Mouse (Mus musculus) neural tube, embryonic 15.5 days (tissue): ENCODE measurements at regions not wholly inside any gene's neighbourhood (a gene's known extent, or its start where the extent isn't known, plus 50 kb on each side); places are given as distances from the start of the nearest gene placed in this dataset.

ENCODE experiments used
- ATAC-seq: fragments of 200-750 bp; cut with Nextera tagmentation; 2 replicates; pipeline ENCODE4 v1.8.0; 2017; ENCODE audit warnings: mild to moderate bottlenecking, moderate TSS enrichment, moderate library complexity; ENCODE audit not compliant: low FRiP score
- H3K27ac ChIP-seq: fragments of 300-500 bp; sonication (generic); replicated peaks from 2 replicates; pipeline ENCODE4 v1.5.1; 2015; ENCODE audit warnings: mild to moderate bottlenecking, inconsistent platforms
- H3K27me3 ChIP-seq: fragments of 300-500 bp; sonication (generic); replicated peaks from 2 replicates; pipeline ENCODE4 v1.6.1; 2015; ENCODE audit warnings: inconsistent platforms
- H3K36me3 ChIP-seq: fragments of 300-500 bp; sonication (generic); 2 replicates; pipeline ENCODE4 v1.6.1; 2015; ENCODE audit warnings: inconsistent platforms
- H3K4me1 ChIP-seq: fragments of 300-500 bp; sonication (generic); 2 replicates; pipeline ENCODE4 v1.6.1; 2015; ENCODE audit warnings: inconsistent platforms
- H3K4me2 ChIP-seq: fragments of 300-500 bp; sonication (generic); 2 replicates; pipeline ENCODE4 v1.6.1; 2015; ENCODE audit warnings: inconsistent platforms, mild to moderate bottlenecking, moderate library complexity
- H3K4me3 ChIP-seq: fragments of 300-500 bp; sonication (generic); replicated peaks from 2 replicates; pipeline ENCODE4 v1.5.1; 2015; ENCODE audit warnings: mild to moderate bottlenecking, inconsistent platforms
- H3K9ac ChIP-seq: fragments of 300-500 bp; sonication (generic); replicated peaks from 2 replicates; pipeline ENCODE4 v1.6.1; 2015; ENCODE audit warnings: mild to moderate bottlenecking, inconsistent platforms
- H3K9me3 ChIP-seq: fragments of 300-500 bp; sonication (generic); replicated peaks from 2 replicates; pipeline ENCODE4 v1.6.1; 2016; ENCODE audit warnings: inconsistent platforms
- WGBS: fragments of 180-500 bp; shearing (Covaris S2); methylation state at CpG from one replicate; pipeline ENCODE4 v1.1.7; 2015; ENCODE audit warnings: mixed read lengths; 5-methylcytosine and 5-hydroxymethylcytosine counted together

DNA sequence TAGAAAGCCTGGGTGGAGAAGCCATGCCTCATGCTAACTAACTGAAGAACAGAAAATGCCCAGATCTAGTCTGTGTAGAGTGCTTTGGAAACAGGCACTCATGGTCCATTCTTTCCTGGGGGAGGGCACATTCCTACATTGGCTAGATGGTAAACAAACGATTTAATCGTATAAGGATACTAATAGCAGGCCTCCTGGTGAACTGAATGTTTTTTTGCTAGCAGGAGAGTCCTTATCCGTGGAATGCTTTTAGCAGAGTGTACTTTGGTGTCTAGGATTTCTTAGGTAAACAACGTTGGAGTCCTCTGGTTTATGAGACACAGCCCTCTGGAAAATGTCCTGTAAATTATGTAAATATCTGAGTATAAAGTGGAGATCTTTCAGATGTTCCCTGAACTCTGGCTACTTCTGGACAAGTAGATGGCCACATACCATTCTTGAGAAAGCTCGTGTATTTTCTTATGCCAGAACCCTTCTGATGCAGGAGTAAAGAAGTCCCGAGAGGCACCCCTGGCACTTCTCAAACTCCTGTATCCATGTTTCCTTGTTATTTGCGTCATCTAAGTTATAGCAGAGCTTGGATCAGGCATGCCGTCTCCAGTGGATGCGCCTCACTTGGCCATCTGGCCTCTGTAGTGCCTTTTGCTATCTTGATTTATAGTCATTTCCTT is 216.6 kb upstream of the Kif2a start:
- 80% methylated on average over 9 of the region's 9 CpGs for WGBS
- H3K27me3 ChIP-seq: no peaks in the 10 kb centered on the region
- no peak overlapping the region for H3K9ac ChIP-seq
- no peaks in the 10 kb centered on the region for H3K36me3 ChIP-seq
- no peak overlapping the region for H3K4me3 ChIP-seq
- H3K4me1 ChIP-seq: no peaks in the 10 kb centered on the region
- no peaks in the 10 kb centered on the region for H3K9me3 ChIP-seq
- ATAC-seq: no peak
- H3K27ac ChIP-seq: no peak overlapping the region
- H3K4me2 ChIP-seq: no peak overlapping the region

DNA sequence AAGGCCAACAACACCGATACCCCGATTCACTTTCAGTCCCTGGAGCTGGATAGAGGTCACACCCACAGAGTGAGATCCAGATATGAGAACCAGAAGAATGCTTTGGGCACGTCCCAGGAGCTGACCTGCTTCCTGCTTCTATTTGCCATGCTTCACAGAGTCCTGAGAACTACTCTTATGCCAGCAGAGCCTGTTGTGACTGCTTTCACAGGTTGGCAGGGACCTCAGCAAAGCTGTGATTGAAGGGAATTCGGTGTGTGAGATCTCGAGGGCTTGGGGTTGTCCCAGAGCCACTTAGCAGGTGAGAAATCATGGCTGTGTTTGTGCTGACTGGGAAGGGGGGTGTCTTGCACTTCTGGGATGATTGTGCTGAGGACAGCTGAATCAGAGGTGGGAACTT is 197.5 kb upstream of the Kif2a start:
- Histone ChIP-seq H3K4me1 (no peaks in the 10 kb centered on the region), H3K27me3 (no peaks in the 10 kb centered on the region), H3K9ac (no peak overlapping the region), H3K4me3 (no peak overlapping the region), H3K4me2 (no peak overlapping the region), H3K36me3 (no peaks in the 10 kb centered on the region), H3K27ac (no peak overlapping the region), H3K9me3 (no peaks in the 10 kb centered on the region)
- WGBS: 79% methylated on average over 5 of the region's 5 CpGs
- ATAC-seq: no peak

DNA sequence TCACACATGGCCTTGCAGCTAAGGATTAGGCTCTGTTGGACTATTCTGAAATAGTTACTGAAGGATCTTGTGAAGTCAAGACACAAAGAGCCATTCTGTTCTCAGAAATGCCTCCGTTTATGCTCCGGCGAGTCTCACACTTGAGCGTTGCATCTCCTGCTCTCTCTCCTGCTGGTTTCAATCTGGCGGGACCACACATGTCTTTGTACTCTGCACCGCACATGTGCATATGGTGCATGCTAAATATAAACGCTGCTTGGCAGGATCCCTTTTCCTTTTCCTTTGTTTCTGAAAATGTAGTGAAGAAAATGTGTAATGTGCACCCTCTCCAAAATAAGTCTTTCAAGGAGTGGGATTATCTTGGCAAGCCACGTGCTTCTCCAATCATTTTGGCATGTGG is 196.4 kb upstream of the Kif2a start:
- 64% methylated on average over 8 of the region's 8 CpGs for WGBS
- no peak overlapping the region for H3K27ac ChIP-seq
- no peaks in the 10 kb centered on the region for H3K4me1 ChIP-seq
- no peak overlapping the region for H3K9ac ChIP-seq
- no peak for ATAC-seq
- no peak overlapping the region for H3K4me2 ChIP-seq
- H3K9me3 ChIP-seq: no peaks in the 10 kb centered on the region
- no peaks in the 10 kb centered on the region for H3K36me3 ChIP-seq
- H3K27me3 ChIP-seq: no peaks in the 10 kb centered on the region
- H3K4me3 ChIP-seq: no peak overlapping the region

DNA sequence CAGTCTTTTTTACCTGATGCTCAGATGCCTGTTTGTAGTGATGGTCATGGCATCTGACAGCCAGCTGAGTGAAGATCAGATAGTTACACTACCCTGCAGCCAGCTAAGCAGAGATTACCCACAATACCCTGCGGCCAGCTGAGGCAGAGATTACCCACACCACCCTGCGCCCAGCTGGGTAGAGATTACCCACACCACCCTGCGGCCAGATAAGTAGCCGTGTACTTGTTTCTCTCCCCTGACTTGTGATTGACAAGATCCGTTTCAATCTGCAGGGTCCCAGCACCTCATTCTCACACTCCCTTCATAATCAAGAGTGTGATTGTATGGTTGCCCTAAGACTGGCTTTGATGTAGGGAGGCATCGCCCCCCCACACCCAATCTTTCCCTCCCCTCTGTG is 195.9 kb upstream of the Kif2a start:
- Histone ChIP-seq H3K27me3 (no peaks in the 10 kb centered on the region), H3K27ac (no peak overlapping the region), H3K4me3 (no peak overlapping the region), H3K36me3 (no peaks in the 10 kb centered on the region), H3K9ac (no peak overlapping the region), H3K4me2 (no peak overlapping the region), H3K9me3 (no peaks in the 10 kb centered on the region), H3K4me1 (no peaks in the 10 kb centered on the region)
- 87% methylated on average over 6 of the region's 6 CpGs for WGBS
- ATAC-seq: no peak

DNA sequence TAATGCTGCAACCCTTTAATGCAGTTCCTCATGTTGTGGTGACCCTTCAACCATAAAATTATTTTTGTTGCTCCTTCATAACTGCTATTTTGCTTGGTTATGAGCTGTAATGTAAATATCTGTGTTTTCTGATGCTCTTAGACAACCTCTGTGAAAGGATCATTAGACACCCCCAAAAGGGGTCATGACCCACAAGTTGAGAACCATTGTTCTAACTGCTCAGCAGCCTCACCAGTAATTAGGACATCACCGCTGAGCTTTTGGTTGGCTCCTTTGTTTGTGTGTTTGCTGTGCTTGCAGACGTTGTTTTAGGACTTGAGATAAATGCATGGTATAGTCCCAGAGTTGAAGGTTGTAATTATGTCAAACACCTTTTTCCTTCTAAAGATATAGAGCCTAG is 191.4 kb upstream of the Kif2a start:
- no peak overlapping the region for H3K4me2 ChIP-seq
- no peaks in the 10 kb centered on the region for H3K36me3 ChIP-seq
- 17% methylated on average over 2 of the region's 2 CpGs for WGBS
- H3K4me3 ChIP-seq: no peak overlapping the region
- no peak overlapping the region for H3K9ac ChIP-seq
- H3K27me3 ChIP-seq: 0 out of 2 replicates have a peak, but pooled peaks cover 4% of the 10 kb centered on the region
- H3K9me3 ChIP-seq: no peaks in the 10 kb centered on the region
- no peaks in the 10 kb centered on the region for H3K4me1 ChIP-seq
- no peak overlapping the region for H3K27ac ChIP-seq
- ATAC-seq: no peak

DNA sequence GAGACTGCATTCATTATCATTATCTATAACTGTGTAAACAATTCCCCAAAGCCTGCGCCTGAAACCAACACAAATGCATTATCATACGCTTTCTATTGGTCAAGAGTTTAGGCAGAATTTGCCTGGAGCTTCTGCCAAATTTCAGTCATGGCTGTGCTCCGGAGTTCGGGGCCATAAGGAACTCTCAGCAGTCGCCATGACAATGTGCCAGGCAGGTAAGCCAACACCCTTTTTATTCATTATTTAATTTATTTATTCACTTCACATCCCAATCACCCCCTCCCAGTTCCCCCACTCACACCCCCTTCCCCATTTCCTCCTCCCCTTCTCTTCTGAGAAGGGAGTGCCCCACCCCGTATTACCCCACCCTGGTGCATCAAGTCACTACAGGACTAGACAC is 188.8 kb upstream of the Kif2a start:
- no peak overlapping the region for H3K9ac ChIP-seq
- peaks cover 6% of the 10 kb centered on the region; the same call in 1 of the 2 replicates for H3K4me1 ChIP-seq
- H3K27me3 ChIP-seq: 0 out of 2 replicates have a peak, but pooled peaks cover 4% of the 10 kb centered on the region
- H3K27ac ChIP-seq: no peak overlapping the region
- no peaks in the 10 kb centered on the region for H3K36me3 ChIP-seq
- WGBS: 76% methylated on average over 6 of the region's 6 CpGs
- H3K4me2 ChIP-seq: no peak overlapping the region
- no peaks in the 10 kb centered on the region for H3K9me3 ChIP-seq
- ATAC-seq: no peak
- no peak overlapping the region for H3K4me3 ChIP-seq

DNA sequence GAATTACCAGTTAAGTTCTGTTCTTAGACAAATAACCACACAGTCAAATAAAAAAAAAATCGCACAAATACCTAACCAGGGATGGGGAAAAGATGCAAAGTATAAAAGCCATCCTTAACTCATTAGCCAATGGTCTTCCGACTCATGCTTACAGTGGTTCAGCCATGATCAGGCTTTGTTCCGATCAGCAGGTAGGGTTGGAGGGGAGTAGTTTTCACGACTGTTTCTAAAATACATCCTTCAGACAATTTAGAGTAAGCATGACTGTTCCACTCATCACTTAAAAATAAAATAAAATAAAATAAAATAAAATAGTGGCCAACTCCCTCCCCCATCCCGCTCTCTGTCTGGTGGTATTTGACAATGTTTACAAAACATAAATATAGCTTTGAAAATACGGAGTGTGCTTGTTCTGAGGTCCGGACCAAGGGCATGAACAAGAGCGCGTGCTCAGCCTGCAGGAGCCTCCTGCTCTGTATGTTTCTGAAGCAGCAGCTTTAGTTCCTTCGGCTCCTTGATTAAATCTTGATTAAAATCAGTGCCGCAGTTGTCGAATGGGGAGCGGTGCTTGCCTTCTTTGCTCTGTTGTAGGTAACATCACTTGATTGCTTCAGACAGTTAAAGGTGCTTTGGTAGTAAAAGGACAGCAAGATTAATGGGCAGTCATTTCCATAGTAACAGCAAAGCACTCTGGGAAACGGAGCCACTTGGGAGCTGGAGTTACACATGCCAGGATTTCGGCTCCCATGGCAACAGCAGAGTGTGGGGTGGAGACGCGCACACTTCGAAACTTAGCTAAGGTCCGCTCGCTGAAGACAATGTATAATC is 185.6 kb upstream of the Kif2a start:
- peak; percentile 94 for ATAC-seq
- Histone ChIP-seq H3K9me3 (no peaks in the 10 kb centered on the region), H3K9ac (peak overlapping the region; percentile 20; the same call in 1 of the 2 replicates), H3K27me3 (0 out of 2 replicates have a peak, but pooled peaks cover 4% of the 10 kb centered on the region), H3K4me1 (peaks cover 6% of the 10 kb centered on the region; the same call in 1 of the 2 replicates), H3K4me3 (peak overlapping the region; percentile 36), H3K27ac (peak overlapping the region; percentile 76), H3K4me2 (peak overlapping the region; percentile 57), H3K36me3 (no peaks in the 10 kb centered on the region)
- WGBS: 20% methylated on average over 20 of the region's 20 CpGs

DNA sequence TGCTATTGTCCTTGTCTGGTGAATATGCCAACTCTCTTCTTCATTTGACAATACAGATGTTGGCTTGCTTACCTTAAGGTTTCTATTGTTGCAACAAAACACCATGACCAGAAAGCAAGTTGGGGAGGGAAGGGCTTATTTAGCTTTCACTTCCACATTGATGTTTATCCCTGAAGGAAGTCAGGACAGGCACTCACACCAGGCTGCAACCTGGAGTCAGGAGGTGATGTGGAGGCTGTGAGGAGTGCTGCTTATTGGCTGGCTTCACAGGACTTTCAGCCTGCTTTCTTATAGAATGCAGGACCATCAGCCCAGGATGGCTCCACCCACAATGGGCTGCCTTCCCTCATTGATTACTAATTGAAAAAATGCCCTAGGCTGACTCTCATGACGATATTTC is 177.9 kb upstream of the Kif2a start:
- H3K9me3 ChIP-seq: no peaks in the 10 kb centered on the region

DNA sequence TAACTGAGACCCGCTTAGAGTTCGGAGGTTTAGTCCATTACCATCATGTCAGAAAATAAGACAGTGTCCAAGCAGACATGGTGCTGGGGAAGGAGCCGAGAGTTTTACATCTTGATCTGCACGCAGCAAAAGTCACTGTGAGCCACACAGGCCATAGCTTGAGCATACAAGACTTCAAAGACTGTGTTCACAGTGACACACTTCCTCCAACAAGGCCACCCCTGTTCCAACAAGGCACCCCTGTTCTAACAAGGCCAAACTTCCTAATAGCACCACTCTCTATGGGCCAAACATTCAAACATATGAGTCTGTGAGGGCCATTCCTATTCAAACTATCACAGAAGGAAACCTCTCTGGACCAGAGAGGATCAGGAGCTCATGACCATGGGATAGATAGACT is 171.5 kb upstream of the Kif2a start:
- Histone ChIP-seq H3K27me3 (no peaks in the 10 kb centered on the region), H3K9ac (no peak overlapping the region), H3K27ac (no peak overlapping the region), H3K36me3 (no peaks in the 10 kb centered on the region), H3K4me2 (no peak overlapping the region), H3K4me3 (no peak overlapping the region), H3K9me3 (no peaks in the 10 kb centered on the region), H3K4me1 (no peaks in the 10 kb centered on the region)
- ATAC-seq: no peak
- 89% methylated on average over 4 of the region's 4 CpGs for WGBS

More for the DNA sequence above, 177.9 kb upstream of the Kif2a start:
- Histone ChIP-seq H3K27ac (no peak overlapping the region), H3K9ac (no peak overlapping the region), H3K4me3 (no peak overlapping the region), H3K36me3 (no peaks in the 10 kb centered on the region), H3K4me1 (no peaks in the 10 kb centered on the region), H3K4me2 (no peak overlapping the region), H3K27me3 (no peaks in the 10 kb centered on the region)
- no peak for ATAC-seq
- WGBS: 59% methylated on average over 1 of the region's 1 CpGs

DNA sequence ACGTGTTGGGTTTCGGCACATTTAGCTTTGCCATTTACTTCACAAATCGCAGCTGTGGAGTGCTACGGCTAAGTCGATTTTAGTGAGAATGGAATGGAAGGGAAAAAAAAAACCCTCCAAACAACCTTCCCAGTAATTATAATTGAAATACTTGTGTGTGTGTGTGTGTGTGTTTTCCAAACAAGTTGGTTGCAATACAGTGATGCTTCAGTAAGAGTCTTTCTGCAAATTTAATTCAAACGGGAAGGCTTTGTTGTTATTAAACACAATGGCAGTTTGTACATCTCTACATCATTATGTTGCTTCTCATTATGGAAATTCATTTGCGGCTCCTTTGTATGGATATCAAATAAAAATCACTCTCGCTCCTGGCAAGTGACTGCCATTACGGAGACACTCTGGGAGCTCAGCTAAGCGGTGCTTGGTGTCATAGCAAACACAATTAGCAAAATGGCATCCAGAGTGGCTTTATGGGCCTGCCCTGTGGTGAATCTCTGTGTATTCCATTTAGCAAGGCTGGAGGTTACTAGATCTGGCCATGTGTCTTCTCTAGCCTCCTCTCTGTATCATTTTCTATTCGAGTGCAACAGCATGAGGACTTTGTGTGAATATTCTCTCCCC is 165.4 kb upstream of the Kif2a start:
- peak overlapping the region; percentile 79 for H3K27ac ChIP-seq
- no peak overlapping the region for H3K4me3 ChIP-seq
- 47% methylated on average over 11 of the region's 11 CpGs for WGBS
- peak; percentile 79 for ATAC-seq
- no peak overlapping the region for H3K9ac ChIP-seq
- no peaks in the 10 kb centered on the region for H3K9me3 ChIP-seq
- peaks cover 4% of the 10 kb centered on the region; the same call in 1 of the 2 replicates for H3K4me1 ChIP-seq
- no peaks in the 10 kb centered on the region for H3K36me3 ChIP-seq
- no peak overlapping the region for H3K4me2 ChIP-seq
- no peaks in the 10 kb centered on the region for H3K27me3 ChIP-seq

DNA sequence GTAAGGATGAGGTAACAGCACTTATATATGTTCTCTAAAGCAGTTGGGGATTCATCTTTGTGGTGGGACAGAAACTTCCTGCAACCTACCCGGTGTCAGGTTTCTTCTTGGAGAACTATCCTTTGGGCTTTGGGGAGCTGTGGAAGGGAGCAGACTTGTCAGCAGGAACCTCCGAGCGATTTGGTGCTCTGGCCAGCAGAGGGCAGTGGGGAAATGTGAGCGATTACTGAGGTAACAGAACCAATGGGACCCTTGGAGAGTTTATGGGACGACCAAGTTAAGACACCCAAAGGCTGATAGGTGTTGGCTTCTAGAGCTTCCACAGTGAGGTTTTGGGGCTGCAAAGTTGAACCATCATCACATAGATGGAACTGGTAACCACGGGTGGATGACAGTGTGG is 160.6 kb upstream of the Kif2a start:
- peaks cover 5% of the 10 kb centered on the region for H3K4me1 ChIP-seq
- 23% methylated on average over 6 of the region's 6 CpGs for WGBS
- ATAC-seq: no peak

DNA sequence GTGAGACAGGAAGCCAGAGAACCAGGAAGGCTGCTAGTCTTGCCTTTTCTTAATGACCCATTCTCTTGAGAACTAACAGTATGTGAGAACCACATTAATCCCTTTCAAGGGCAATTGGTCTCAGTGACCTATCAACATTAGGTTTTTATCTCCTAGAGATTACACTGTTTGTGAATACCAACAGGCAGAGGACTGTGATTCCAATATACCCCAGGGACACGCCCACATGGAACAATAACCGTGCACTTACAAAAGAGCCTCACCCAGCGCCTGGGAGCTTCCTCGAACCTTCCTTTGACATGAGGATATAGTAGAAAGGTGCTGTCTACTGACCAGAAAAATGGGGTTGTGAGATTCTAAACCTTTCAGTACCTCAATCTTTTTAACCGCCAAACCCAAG is 157.6 kb upstream of the Kif2a start:
- Histone ChIP-seq H3K9ac (no peak overlapping the region), H3K4me1 (peaks cover 14% of the 10 kb centered on the region), H3K4me3 (no peak overlapping the region), H3K27ac (no peak overlapping the region), H3K27me3 (no peaks in the 10 kb centered on the region), H3K4me2 (no peak overlapping the region), H3K9me3 (no peaks in the 10 kb centered on the region), H3K36me3 (no peaks in the 10 kb centered on the region)
- 76% methylated on average over 5 of the region's 5 CpGs for whole genome bisulfite sequencing
- ATAC-seq: no peak

More for the DNA sequence above, 160.6 kb upstream of the Kif2a start:
- H3K9me3 ChIP-seq: no peaks in the 10 kb centered on the region
- no peak overlapping the region for H3K4me2 ChIP-seq
- H3K27me3 ChIP-seq: no peaks in the 10 kb centered on the region
- no peak overlapping the region for H3K27ac ChIP-seq
- H3K9ac ChIP-seq: no peak overlapping the region
- H3K36me3 ChIP-seq: no peaks in the 10 kb centered on the region
- H3K4me3 ChIP-seq: no peak overlapping the region
